Mouse (Mus musculus) telencephalon, adult 2 months (tissue): ENCODE data around the gene Commd6.
A peak's percentile ranks its signal among the peaks of the same experiment; 100 is the strongest.

ENCODE experiments used
- DNase-seq: peaks from one replicate; pipeline ENCODE4 v3.0.0-alpha.2; 2011; ENCODE audit warnings: low read depth, low spot score

Commd6 gene

GRCm38 (mm10) chr14:101640153-101640843, at the start of gene Commd6:
Gene Commd6 (minus strand): TSS chr14:101640686.
- peak; percentile 95 for DNase-seq

- no peak for DNase-seq
Observed at GRCm38 (mm10) chr14:101688406-101688805, 47.9 kb upstream of the Commd6 start.

DNA sequence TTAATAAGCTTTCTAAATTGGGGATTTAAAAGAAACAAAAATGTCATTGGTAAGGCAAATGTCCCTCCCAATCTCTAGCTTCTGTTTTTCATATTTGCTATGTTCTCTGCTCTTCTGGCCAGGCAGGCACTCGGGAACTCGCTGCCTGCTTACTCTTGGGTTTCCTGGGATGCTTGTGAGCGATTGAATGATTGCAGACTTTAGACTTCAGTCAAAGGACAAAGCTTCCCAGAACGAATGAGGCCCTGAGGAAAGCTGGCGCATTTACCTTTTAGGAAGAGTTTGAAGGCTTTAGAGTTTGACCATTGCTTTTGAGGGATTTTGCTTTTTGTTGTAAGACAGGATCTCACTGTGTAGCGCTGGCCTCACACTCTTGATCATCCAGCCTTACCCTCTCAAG, 47.2 kb upstream of the Commd6 start:
- DNase-seq: no peak

- DNase-seq: no peak
Observed at GRCm38 (mm10) chr14:101672226-101672625, 31.7 kb upstream of the Commd6 start.

DNA sequence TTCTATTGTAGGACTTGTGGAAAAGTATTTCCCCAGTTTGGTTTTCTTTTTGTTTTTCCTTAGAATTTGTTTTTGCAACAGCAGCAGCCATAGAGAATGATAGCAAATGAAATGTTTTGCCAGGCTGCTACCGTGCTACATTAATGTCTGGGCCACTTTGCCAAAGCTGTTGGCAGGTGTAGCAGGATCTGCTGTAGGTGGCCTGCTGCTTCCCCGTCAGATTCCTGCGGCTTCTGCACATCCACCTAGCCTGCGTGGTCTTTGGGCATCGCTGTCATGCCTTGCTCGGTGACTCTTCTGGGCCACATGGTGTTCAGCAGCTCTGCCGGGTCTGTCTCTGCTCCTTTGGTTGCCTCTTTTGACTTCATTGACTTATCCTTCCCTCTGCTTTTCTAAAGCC, 28.1 kb upstream of the Commd6 start:
- no peak for DNase-seq

DNA sequence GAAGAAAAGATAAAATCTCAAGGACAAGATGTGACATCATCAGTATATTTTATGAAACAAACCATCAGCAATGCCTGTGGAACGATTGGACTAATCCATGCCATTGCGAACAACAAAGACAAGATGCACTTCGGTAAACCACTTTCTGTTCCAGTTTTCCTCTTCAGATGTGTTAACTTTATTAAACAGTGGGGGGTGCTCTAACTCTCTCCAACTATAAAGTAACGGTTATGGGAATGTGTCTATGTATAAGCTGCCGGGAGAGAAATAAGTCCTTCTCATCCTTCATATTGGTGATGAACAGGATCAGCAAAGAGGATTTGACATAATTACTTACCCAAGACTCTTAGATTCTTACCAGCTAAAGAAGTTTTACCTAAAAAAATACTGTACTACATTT, 26.1 kb upstream of the Commd6 start:
- DNase-seq: no peak

- DNase-seq: no peak
Observed at GRCm38 (mm10) chr14:101666056-101666455, 25.6 kb upstream of the Commd6 start.

DNA sequence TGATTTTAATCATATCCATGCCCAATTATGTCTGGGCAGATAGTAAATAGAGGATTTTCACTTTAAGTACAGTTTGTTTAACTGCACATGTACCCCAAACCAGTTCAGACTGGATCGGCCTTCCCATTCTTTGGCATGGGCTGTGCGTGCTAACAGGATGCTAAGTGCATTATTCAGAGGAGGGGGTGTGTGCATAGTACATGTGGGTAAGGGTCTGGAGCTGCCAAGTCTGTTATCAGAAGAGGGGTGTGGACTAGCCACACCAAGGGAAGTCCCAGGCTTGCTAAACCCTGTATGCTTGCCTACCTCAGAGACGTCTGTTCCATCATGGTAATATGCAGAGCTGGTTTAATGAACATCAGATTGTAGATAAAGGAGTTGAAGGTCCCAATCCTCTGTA, 23.8 kb upstream of the Commd6 start:
- no peak for DNase-seq

- no peak for DNase-seq
Observed at GRCm38 (mm10) chr14:101661654-101662412, 21.3 kb upstream of the Commd6 start.

DNA sequence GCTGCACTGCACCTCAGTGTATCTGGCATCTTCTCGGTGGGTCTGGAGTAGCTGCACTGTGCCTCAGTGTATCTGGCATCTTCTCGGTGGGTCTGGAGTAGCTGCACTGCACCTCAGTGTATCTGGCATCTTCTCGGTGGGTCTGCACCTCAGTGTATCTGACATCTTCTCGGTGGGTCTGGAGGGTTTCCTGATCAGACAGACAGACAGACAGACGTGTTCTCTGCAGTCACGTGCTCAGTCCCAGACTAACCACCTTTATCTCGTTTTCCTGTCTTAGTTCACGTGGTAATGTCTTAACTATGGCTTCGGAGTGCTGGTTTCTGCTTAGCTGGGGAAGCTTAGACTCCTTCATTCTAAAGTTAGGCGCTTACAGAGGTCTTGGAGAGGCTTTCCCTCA, 15.8 kb upstream of the Commd6 start:
- no peak for DNase-seq

GRCm38 (mm10) chr14:101654526-101654909, 14.0 kb upstream of the Commd6 start:
- DNase-seq: no peak

DNA sequence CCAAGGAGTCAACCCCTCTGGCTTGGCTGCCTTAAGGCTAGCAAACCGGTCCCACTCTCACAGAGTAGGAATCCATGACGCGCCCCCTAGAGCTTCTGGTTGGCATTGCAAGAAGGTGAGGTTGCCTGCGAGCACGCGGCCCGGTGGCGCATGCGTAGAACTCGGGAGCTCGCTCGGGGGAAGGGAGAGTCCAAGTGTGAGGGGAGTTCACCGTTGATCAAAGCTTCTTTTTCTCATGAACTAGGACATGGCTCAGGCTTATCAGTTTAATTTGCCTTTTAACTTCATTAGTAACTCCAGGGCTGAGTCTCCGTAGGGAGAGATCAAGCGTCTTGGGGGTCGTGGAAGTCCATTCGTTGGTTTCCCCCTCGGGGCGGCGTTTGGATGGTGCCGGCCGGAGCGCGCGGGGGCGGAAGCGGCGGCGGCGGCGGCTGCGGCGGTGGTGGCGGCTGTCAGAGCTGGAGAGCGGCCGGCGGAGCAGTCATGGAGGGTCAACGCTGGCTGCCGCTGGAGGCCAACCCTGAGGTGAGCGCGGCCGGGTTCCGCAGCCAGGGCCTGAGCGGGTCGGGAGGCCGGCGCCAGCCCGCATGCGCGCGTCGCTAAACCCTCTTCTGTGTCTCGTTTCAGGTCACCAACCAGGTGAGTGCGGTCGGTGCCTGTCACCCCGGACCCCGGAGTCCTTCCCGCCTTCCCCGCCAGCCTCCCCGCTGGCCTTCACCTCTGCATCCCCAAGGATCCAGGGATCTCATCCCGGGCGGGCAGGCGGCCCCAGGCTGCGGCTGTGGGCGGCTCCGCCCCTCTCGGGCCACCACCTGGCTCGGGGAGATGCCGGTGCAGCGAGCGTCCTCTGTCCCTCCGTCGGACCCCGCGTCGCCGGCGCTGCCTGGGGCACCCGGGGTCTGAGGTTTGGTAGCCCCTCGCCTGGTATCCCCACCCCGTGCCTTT, 13.4 kb upstream of the Commd6 start, which contains the start of gene Uchl3:
Gene Uchl3 (plus strand): TSS at position 387 of the 945 bp plus-strand sequence.
- DNase-seq: peak; percentile 82

- no peak for DNase-seq
Observed at GRCm38 (mm10) chr14:101652571-101652970, 12.1 kb upstream of the Commd6 start.

DNA sequence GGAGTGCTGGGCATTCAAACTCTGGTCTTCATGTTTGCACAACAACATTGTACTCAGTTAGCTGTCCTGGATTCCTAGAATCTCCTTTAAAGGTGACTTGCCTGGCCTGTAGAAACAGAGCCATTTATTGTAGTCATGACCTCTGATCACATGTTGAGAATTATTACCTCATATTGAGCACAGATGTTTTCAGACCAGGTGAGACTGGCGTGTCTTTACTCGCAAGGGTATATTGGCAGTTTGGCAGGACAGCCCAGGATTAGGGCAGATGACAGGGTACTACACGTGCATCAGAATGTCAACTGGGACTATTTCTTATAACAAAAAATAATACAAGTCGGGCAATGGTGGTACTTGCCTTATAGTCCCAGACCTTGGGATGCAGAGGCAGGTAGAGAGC, 10.1 kb upstream of the Commd6 start:
- no peak for DNase-seq

DNA sequence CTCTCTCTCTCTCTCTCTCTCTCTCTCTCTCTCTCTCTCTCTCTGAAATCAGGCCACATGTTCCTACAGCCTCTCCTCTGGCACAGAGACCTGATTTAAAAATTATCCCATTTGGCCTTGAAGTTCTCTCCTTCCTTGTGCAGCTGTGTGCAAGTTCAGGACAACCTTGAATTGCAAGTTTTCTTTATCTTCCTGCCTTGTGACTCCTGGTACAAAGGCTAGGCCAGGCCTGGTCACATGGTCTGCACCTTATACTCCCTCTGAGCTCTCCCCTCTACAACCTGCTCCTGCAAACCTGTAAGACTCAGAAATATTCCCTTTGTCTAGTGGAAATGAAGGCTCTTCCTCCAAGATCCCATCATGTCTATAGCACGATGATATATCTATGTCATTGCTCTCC, 4.5 kb upstream of the Commd6 start:
- no peak for DNase-seq

- no peak for DNase-seq
Observed at GRCm38 (mm10) chr14:101637381-101637780, 3.1 kb downstream of the Commd6 start.

DNA sequence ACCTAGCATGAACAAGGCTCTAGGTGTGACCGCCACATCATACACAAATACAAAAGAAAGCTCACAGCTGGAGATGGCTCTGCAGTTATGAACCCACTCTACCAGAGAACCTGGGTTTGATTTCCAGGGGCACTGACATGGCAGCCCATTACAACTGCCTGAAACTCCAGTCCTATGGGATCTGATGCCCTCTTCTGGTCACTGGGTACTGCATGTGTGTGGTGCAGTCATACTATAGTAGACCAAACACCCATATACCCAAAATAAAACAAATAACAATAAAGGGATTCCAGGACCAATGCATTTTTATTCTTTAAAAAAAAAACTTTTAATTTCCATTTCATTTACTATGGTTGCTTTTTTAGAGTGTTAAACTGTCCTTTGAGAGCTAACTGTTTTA, 4.7 kb downstream of the Commd6 start:
- DNase-seq: no peak

DNA sequence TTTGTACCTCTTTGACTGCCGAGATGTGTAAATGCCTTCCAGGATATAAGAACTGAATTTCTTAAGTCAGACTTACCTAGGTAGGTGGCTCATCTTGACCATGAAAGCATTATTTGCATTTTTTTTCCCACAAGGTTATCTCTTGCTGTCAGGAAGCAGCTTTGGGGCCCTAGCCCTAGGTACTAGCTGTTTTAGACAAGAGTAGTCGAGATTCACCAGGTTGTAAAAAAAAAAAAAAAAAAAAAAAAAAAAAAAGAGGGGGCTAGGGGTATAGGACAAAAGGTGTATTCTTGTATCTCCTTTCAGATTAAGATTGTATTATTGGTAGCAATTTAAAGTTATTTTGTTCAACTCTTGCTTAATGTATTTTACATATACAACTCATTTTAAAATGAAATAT, 9.9 kb downstream of the Commd6 start:
- DNase-seq: no peak

GRCm38 (mm10) chr14:101617680-101618079, 22.8 kb downstream of the Commd6 start:
- no peak for DNase-seq

GRCm38 (mm10) chr14:101616178-101616577, 24.3 kb downstream of the Commd6 start:
- DNase-seq: no peak

DNA sequence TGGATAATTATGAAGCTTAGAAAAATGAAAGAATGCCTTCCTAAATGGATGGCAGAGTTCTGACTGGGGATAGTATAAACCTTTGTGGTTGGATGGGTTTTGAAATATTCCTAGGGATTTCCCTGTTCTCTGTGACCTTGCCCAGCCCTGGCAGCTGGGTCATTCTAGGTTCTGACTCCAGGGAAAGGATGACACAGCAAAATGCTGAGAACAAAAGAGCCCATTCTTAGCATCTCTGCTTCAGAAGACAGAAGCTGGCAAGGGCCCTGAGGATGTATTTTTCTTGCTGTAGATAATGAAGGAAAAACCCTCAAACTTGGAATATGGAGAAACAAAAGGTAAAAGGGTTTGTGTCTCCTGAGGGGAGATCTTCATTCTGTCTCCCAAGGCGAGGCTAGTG, 27.3 kb downstream of the Commd6 start:
- no peak for DNase-seq

- no peak for DNase-seq
Observed at GRCm38 (mm10) chr14:101610701-101611100, 29.8 kb downstream of the Commd6 start.
